Mouse (Mus musculus) thymus, postnatal 10 days (tissue): ENCODE data around the gene Cyp4f18.
"Not testable (repeated sequence)": the region's sequence is repeated elsewhere in the genome, so short reads cannot be mapped to it uniquely, and the experiment has no call there.

ENCODE experiments used
- DNase-seq, 2 experiments: peaks; one replicate each; pipeline ENCODE4 v3.0.0; 2021; ENCODE audit warnings: low spot score in 2 of 2

The Cyp4f18 gene

DNA sequence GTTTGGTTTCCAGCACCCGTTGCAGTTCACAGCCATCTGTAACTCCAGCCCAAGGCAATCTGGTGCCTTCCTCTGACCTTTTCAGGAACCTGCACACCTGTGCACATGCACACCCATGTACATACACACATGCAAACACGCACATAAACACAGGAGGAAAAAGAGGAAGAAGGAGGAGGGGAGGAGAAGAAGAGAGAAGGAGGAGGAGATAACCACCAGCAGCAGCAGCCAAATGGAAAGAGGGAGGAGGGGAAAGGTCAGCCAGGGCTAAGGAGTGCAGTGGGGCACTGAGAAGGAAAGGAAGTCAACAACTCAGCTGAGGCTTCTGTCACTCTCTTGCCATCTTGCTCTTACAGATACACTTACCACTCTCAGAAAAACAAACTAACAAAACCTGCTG is 28.4 kb downstream of the Cyp4f18 start:
- no peak for DNase-seq

DNA sequence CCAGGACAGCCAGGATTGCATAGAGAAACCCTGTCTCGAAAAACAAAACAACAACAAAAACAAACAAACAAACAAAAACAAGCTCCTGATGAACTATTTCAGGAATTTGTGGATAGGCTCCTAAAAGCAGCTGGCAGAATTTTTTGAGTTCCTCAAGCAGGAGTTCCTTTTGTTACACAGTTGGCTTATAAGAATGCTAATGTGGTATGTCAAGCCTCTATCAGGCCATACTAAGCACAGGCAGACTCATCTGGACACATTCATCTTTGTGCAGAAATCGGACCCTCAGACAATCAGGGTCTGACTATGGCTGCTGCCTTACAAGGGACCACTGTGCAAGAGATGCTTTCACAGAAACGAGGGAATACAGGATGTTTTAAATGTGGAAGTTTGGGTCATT is 35.2 kb downstream of the Cyp4f18 start:
- DNase-seq, result no peak

DNA sequence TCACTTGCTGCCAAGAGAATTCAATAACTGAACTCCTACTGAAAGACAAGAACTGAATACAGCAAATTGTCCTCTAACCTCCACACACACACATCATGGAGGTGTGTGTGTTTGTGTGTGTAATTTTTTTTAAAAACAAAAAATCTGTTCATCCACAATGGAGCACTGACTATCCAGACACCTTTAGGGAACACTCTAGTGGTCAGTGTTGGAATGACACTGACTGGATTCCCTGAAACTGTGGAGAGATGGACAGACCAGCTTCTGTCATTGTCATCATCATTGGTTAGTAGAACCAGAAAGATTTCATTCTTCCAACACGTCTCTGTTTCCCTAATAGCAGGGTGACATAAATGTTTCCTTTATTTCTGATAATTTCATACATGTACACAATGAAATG is 37.5 kb downstream of the Cyp4f18 start:
- DNase-seq, result no peak

DNA sequence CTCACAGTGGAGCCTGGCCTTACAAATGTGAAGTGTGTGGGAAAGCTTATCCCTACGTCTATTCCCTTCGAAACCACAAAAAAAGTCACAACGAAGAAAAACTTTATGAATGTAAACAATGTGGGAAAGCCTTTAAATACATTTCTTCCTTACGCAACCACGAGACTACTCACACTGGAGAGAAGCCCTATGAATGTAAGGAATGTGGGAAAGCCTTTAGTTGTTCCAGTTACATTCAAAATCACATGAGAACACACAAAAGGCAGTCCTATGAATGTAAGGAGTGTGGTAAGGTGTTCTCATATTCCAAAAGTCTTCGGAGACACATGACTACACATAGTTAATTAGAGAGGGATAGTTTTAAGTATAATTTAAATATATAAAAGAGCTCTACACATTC is 40.8 kb downstream of the Cyp4f18 start:
- DNase-seq, result no peak

DNA sequence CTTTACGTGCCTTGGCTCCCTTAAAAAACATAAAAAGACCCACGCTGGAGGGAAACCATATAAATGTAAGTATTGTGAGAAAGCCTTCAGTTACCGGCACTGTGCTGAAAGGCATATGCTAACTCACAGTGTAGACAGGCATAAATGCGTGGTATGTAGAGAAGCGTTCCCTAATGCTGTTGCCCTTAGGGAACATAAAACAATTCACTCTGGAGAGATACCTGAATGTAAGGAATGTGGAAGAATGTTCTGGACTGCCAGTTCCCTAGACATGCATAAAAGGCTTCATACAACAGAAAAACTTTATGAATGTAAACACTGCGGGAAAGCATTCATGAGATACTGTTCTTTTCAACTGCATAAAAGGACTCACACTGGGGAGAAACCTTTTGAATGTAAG is 41.3 kb downstream of the Cyp4f18 start:
- DNase-seq, result no peak

DNA sequence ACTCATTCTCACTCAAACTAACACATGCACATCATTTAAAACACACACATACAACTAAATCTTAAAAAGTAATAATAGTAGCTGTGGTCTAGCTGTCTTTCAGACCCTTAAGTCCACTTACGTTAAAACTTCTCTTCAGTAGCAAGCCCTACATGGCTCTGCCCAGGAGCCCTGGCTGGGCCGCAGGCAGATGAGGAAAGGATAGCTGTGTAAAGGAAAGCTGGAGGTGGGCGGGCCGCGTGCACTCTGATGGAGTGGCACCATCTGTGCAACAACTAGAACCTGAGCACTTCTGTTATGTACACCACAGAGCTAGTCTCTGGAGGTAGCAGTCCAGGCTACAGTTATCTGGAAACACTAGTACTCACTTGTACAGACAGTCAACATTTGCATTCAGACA is 42.2 kb downstream of the Cyp4f18 start:
- DNase-seq, result no peak

DNA sequence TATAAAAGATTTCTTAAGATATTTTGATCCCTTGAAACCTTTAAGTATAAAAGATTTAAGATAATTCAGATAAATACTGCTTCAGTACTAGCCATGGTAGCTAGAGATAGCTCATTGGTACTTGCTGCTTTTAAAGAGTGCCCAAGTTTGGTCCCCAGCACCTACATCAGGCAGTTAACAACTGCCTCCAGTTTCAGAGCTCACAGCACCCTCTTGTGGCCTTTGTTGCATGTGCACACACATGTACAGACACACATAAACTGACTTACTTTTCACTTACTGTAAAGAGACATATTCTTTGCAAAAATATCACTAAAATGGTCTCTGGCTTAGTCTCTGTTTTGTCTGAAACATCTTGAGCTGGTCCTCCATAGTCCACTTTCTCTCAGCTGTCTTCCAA is 43.0 kb downstream of the Cyp4f18 start:
- DNase-seq, result no peak

DNA sequence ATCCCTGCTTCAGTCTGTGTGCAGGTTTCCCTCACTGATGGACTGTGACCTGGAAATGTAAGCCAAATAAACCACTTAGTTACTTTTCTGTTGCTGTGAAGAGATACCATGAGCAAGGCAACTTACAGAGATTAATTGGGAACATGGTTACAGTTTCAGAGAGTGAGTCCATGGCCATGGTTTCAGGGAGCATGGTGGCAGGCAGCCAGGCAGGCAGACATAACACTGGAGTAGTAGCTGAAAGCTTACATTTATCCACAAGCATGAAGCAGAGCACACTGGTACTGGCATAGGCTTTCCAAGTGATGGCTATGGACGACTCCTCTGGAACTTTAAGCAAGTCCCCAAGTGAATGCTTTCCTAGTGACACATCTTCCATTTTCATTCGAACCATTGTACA is 44.3 kb downstream of the Cyp4f18 start:
- DNase-seq, result no peak

DNA sequence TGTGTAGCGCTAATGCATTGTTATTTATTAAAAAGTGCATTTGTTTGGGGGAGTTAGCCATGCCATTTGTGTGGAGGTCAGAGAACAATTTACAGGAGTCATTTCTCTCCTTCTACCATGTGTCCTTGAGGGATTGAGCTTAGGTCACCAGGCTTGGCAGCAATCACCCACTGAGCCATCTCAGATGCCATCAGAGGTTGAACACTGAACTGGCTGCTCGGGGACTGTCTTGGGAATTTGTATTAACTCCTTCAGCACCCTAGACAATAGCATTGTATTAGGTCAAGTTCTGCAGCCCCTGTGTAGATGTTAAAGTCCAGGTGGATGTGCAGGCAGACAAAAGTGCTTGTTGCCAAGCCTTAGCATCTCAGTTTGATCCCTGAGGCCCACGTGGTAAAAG is 45.4 kb downstream of the Cyp4f18 start:
- DNase-seq, result no peak

DNA sequence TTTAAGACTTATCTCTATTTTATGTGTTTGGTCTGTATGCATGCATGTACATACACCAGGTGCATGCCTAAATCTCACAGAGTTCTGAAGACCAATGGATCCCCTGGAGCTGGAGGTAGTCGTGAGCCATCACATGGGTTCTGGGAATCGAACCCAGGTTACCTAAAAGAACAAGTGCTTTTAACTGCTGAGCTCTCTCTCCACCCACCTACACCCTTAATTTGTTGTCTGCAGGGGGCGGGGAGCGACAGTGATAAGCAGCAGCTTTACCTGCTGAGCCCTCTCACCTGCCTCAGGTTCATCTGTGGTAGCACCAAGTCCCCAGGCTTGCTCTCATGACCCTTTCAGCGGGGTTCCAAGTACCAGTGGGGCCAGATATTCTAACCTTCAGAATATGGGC is 47.6 kb downstream of the Cyp4f18 start:
- no peak for DNase-seq

DNA sequence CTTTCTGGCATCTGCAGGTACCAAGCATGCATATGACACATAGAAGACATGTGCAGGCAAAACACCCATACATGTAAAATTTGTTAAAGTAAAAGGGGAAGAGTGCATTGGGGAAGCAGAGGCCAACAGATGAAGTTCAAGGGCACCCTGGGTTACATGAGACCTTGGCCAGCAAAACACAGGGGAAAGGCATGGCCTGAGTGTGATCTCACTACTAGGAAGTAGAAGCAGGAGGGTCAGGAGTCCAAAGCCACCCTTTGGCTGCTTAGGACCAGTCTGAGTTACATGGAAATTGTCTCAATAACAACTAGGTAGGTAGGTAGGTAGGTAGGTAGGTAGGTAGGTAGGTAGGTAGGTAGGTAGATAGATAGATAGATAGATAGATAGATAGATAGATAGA is 48.9 kb downstream of the Cyp4f18 start:
- DNase-seq, result no peak

DNA sequence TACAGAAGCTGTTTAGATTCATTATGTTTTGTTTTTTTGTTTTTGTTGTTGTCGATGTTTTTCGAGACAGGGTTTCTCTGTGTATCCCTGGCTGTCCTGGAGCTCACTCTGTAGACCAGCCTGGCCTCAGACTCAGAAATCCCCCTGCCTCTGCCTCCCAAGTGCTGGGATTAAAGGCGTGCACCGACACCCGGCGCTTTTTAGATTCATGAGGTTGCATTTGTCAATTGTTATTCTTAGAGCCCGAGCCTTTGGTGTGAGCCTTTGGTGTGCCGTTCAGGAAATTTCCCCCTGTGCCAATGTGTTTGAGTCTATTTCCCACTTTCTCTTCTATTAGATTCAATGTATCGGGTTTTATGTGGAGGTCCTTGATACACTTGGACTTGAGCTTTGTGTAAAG is 54.8 kb downstream of the Cyp4f18 start:
- no peak for DNase-seq

DNA sequence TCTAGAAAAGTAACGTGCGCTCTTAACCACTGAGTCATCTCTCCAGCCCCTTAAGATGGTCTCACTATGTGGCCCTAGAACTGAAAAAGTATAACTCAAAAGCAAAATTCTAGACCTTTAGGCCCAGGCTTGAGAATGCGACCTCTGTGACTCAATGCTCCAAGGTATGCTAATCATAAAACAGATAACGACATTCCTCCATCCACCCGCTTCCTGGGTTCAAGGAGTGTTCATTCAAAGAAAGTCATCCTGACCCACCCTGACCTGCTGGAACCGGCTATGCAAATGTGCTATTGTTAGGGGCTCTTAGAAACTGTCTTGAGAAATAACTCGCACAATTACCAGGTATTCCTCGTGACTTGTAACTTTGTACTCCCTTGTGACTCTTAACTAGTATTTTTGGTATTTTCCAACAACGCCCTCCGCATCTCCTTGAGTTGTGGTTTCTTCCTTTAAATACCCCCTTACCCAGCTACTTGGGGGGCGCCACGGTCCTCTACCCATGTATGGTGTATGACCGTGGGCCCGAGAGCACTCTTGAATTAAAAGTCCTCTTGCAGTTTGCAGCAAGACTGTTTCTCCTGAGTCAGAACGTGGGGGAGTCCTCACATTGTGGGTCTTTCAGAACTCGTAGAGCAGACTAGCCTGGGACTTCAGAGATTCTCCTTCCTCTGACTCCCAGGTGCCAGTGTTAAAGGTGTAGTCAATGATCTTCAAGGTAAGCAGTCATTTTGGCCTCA is 56.3 kb downstream of the Cyp4f18 start:
- not testable (repeated sequence) for DNase-seq

DNA sequence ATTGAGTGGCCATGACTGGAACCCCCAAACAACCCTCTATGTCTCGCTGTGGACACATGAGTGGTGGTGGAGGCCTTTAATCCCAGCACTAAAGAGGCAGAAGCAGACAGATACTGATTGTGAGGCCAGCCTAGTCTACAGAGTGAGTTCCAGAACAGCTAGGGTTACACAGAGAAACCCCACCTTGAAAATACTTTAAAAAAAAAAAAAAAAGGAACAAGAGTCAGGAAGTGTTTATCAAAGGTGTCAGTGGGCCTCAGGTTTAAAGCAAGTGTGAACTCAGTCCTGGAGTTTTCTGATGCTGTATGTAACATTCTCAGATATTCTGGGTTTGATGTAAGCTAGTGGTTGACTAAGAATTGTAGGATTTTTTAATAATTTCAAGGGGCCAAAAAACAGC is 56.9 kb downstream of the Cyp4f18 start:
- DNase-seq, result no peak

DNA sequence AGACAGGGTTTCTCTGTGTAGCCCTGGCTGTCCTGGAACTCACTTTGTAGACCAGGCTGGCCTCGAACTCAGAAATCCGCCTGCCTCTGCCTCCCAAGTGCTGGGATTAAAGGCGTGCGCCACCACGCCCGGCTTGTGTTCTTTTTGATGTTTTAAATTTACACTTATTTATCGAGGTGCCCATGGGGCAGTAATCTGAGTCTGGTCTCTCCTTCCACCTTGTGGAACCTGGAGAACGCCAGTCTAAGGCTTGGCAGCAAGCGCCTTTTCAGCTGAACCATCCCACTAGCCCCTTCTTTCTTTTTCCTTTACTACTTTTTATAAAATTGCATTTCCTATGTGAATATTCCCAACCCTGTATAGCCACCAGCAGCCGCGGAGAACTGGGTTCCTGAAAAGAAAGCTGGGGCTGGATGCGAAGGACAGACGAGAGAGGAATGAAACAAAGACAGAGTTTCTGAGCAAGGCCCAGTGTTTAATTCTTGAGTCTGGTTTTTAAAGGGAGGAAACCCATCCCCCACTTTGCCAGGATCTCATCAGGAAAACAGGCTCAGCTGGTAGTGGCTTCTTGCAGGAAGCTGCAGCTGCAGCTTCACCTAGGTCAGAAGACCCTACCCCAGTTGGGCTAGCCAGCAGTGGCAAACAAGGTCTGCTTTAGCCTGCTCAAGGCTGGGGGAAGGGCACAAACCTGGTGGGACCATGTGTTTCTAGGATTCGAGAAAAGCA is 57.8 kb downstream of the Cyp4f18 start:
- peak in 1 of 2 experiments; percentile 13 for DNase-seq

DNA sequence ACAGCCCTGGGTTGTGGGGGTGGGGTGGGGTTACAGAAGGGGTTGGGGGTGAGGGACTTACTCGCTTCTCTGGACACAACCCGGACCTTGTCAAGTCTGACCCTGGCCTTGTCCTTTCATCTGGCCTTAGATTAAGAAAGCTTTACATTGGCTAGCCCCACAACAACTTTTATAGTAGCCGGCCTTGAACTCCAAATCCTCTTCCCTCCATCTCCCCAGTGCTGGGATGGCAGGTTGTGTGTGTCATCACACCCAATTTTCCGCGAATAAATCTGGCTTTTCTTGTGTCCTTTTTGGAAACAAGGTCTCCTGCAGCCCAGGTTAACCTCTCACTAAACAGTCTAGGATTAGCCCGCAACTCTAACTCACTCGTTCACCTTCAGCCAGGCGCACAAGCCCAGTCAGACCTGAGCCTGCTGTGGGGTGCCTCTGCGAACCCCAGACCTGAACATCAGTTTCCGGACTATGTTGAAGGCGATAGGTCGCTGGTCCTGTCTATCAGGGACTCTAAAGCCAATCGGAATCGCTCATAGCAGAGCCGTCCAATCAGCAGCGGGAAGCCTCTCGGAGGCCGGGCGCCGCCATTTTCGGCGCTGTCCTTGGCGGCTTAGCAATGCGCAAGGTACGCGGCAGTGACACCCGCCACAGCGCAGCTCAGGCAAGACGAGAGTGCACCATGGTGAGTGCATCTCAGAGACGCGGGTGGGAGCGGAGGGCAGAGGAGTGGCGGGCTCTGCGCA is 58.8 kb downstream of the Cyp4f18 start, which contains the start of gene Zfp961:
Zfp961 (plus strand) TSS at position 557 of the 740 bp plus-strand sequence.
- DNase-seq, result peak; percentile 98 to 99

DNA sequence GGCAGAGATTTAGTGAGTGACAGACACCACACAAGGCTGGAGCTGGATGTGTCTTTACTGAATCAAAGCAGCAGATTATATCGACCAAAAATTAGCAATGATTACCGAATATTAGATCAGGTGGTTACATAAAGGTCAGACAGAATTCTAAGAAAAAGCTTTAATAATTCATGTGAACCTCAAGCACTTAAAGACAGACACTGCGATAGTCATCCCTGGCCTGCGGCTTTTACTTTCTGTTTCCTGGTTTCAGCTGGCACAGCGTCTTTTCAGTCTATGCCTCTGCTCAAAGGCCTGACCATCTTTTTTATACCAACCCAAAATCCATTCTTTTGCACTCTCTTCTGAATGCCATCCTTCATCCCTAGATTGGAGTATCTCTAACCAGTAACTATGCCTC is 60.8 kb downstream of the Cyp4f18 start:
- DNase-seq, result no peak

DNA sequence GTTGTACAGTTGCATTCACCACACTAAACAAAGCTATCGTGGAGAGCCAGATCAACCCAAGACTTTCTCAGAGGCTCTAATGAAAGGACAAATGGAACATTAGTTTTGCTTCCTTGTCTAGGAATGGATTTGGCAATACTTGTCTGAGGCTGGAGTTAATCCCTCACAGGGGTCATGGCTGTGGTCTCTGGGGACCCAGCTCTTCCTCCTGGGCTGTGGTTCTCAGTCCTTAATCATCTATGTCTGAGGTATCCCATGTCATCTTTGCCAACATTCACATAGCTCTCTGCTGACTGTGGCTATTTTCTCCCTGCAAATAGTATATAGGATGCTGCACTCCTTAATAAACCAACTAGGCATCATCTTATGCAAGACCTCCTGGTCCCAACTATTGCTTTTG is 67.7 kb downstream of the Cyp4f18 start:
- DNase-seq, result no peak

DNA sequence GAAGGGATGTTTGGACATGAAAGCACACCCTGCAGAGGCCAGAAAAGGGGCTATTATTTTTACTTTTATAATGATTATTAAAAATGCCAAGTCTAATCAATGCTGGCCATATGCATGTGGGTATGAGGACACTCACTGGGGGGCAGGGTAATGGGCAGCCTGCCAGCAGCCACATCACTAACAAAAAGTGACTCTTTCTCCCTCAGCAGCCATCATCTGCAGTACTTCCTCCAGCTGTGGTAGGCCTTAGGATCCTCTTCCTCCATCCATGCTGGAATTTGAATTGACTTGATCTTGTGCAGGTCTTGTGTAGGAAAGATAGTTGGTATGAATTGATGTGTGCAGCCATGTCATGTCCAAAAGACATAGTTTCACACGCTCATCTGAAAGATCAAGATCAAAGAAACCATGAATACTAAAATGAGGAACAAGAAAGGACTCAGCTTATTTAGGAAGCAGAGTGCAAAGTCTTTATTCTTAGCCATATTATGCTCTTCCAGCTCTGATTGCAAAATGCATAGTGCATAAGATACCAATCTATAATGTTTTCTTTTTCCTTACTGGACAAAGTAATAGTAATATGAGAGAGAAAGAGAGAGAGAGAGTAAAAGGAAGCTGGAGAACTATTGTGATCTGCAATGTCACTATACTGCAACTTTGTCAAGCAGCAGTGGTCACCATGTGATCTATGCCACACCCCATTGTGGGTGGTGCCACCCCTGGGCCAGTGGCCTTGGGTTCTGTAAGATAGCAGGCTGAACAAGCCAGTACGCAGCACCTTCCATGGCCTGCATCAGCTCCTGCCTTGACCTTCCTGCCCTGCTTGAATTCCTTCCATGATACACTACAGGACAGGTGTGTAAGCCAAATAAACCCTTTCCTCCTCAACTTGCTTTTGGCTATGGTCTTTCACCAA is 68.9 kb downstream of the Cyp4f18 start:
- no peak for DNase-seq
